Mouse (Mus musculus) megakaryocyte progenitor cell, adult 5-6 weeks (primary cell): ENCODE data around the gene Pbld2. TPM values are rescaled to one million over a fixed set of nuclear protein-coding genes. Genes with fewer than 3 reads are reported as not detected.
A peak's percentile ranks its signal among the peaks of the same experiment; 100 is the strongest.

Source experiments
- ATAC-seq: replicated peaks from 2 replicates; pipeline ENCODE4 v1.8.0; 2016; ENCODE audit warnings: mild to moderate bottlenecking, moderate TSS enrichment, inconsistent platforms; ENCODE audit not compliant: poor library complexity
- total RNA-seq, 2 experiments: library from RNA; stranded (forward) in 1 of 2; stranded (reverse) in 1 of 2; fragments of 157-497, 149-512 nt in 1 of 2; fragments of 200-1000 nt in 1 of 2; gene quantifications; 2 replicates each; pipeline versions ENCODE4 v1.2.3 to v1.2.4; 2015 to 2017

Pbld2 gene
- total RNA-seq, 2 experiments from 2014 or later, result not detected

GRCm38 (mm10) chr10:63060406-63060805 lies 36.3 kb downstream of the Pbld2 start:
- ATAC-seq, result 0 out of 2 replicates have a peak, but pooled peaks have one; percentile 9

DNA sequence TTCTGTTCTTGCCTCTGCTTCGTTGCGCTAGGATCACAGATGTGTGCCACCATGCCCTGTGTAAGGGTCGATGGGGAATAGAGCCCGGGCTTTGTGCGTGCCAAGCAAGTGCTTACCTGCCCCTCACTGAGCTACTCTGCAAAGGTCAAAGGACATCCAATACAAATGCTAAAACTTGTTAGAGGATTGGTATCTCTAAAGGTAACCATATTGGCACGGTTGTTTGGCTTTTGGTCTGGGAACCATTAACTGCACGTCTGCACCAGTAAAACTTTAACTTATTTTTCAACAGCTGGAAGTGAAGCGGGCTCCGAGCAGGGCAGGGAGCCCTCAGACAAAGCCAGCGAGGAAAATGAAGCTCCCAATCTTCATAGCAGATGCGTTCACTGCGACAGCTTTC lies 37.2 kb downstream of the Pbld2 start:
- no peak for ATAC-seq

GRCm38 (mm10) chr10:63062696-63063095 lies 38.6 kb downstream of the Pbld2 start:
- ATAC-seq, result no peak

- ATAC-seq, result no peak
These were observed 39.2 kb downstream of the Pbld2 start for GRCm38 (mm10) chr10:63063365-63063764.

- no peak for ATAC-seq
These were observed 40.4 kb downstream of the Pbld2 start for GRCm38 (mm10) chr10:63064516-63064915.

DNA sequence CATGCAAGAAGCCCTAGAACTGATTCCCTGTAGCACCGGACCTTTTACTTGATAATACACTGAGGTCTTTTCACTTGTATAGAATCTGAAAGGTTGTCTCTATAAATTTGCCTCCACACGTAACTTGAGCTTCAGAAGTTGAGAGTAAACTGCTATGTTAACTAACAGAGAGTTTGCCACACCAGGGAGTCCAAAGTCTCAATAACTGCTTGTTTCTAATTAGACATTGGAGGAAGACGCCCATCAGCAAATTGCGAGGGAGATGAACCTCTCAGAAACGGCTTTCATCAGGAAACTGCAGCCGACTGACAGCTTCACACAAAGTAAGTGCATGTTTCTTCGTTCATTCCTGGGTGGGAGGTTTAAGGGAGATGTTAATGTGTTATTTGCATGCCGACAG lies 41.4 kb downstream of the Pbld2 start:
- no peak for ATAC-seq

DNA sequence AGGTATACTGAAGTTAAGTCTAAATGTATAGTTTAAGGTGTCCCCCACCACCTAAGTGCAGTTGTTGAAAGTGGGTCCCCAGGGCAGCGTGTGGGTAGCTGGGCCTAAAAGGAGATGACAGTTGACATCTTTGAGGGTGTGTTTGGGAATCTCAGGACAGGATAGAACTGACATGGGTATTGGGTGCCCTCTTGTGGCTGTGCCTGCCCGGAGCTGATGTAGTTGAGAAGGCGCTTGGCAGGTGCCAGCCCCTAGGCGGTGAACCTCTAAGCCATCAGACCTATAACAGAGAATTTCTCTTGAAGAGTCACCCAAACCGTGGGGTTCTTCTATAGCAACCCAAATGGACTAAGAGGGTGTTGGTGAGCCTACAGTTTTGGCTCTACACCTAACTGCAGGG lies 41.9 kb downstream of the Pbld2 start:
- ATAC-seq, result peak; percentile 99

DNA sequence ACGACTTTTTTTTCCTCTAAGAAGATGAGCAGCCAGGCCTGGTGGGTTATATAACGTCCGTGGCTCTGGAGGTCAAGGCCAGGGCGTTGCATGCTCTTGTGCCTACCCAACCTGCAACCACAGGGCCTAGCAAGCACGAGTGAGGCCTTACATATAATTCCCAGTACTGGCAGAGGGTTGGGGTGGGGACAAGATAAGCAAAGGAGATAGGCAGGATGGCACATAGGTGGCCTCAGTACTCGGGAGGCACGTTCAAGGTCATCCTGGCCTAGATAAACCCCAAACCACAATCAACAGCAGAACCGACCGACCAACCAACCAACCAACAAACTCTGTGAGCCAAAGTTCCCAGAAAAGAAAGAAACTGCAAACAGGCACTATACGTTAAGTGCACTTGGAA lies 62.2 kb downstream of the Pbld2 start:
- peak; percentile 68 for ATAC-seq

GRCm38 (mm10) chr10:63089103-63089757 lies 65.1 kb downstream of the Pbld2 start:
- ATAC-seq, result peak; percentile 31; the same call in 1 of the 2 replicates

DNA sequence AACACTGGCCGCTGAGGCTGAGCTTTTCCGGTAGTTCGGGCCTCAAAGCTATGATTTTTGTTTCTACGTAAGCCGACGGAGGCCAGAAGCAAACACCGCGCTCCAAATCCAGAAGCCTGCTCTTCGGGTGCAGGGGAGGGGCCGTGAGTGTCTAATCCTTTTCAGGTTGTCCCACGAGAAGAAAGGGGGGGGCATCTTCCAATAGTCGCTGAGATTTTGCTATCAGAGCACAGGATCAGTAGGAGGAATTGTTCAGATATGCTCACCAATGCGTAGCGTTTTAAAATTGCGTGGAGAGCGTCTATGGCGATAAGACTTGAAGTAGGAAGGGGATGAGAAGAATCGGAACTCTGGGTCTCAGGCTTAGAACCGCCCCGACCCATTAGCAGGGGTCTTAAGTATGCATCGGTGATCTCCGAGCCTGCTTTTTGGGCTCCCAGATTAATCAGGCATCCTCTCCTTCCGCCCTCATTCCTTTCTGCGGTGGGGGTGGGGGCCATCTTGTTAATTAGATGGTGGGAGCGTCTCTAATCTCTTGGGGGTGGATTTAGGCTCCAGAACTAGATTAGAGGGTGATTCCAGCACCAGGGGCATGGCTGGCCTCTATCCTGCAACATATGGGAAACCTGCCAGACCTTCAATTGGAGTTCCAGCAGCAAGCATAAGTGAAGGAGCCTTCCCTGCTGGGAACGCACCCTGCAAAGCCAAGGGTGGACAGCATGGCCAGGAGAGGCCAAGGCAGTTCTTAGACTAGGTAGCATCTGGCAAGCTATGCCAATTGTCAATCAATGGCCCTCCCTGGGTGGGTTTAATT lies 65.8 kb downstream of the Pbld2 start:
- ATAC-seq, result no peak

DNA sequence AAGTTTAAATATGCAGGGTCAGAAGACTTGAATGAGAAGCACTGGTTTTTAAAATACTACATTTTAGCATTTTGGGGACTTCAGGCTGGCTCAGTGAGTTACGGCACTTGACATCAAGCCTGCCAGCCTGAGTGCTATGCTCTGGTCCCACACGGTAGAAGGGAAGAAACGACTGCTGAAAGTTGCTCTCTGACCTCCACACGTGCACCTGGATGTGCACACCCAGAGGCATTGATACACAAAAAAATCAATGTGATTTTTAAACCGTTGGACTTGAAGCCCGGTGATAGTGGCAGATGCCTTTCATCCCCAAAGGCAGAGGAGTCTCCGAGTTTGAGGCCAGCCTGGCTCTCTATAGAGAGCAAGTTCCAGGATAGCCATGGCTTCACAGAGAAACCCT lies 67.8 kb downstream of the Pbld2 start:
- ATAC-seq, result no peak

DNA sequence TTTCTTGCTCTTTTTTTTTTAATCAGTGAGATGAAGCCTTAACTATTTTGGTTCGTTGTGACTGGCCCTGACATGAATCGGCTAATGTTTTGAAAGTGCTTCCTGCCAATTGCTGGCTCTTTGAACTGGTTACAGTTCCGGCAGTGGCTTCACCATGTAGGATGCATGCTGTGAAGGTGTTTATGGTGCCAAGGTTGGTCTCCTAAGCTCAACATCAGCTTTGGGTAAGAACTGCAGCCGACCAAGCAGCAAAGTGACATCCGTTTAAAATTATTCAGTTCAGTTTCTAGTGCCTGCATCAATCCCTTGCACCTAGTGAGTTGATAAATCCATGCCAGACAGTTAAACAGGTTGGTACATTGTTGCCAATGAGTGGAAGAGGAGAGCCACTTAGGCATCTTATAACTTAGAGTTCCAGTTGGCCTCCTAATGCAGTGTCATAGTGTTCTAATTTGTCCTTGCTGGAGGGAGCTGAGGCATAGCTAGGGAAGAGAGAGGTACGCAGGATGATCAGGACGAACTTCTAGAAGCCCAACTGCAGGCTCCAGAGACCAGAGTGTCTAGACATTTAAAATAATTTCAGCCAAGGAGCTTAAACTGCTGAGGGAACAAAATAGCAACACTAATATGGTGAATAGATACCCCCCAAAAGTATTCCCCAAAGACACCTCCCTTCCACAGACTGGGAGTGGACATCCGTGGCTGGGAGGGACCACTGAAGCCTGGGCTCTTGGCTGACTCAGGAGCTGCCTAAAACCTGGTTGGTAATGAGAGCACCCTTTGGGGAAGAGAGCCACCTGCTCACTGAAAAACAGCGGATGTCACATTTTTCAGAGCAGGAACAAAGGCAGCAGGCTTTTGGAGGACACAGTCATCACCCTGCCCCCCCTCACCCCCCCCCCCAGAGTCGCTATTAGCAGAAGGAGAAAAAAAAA lies 68.8 kb downstream of the Pbld2 start:
- ATAC-seq, result no peak

- no peak for ATAC-seq
These were observed 72.6 kb downstream of the Pbld2 start for GRCm38 (mm10) chr10:63096757-63097156.

DNA sequence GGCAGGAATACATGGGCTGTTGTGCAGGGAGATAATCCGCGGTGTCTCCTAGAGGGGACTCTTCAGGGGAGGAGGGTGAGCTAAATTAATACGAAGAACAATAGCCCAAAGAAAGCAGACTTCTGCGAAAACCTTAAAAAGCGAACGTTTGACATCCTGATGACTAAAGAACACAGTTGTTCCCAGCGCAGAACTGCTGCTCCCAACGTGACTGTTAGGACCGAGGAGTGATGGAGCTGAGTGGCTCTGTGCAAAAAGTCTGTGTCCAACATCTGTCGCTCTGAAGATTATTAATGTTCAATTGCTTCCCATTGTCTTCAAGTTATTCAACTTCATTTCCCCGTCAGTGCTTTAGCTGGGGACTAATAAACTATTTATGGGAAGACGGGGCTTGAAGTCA lies 74.1 kb downstream of the Pbld2 start:
- no peak for ATAC-seq

- no peak for ATAC-seq
These were observed 75.4 kb downstream of the Pbld2 start, which contains the start of gene Atoh7 for GRCm38 (mm10) chr10:63099521-63099920. Gene Atoh7, plus strand, starts transcription at chr10:63099651.

GRCm38 (mm10) chr10:63099941-63100562 lies 75.9 kb downstream of the Pbld2 start:
- peak; percentile 79 for ATAC-seq

GRCm38 (mm10) chr10:63100657-63101056 lies 76.5 kb downstream of the Pbld2 start:
- no peak for ATAC-seq
